Mouse (Mus musculus) left cerebral cortex, adult 9 months (tissue): ENCODE results near the gene Rassf5.

ENCODE experiments used
- DNase-seq, 2 experiments: peaks; one replicate each; pipeline ENCODE4 v3.0.0; 2022; ENCODE audit warnings: low spot score in 2 of 2

Rassf5 gene

DNA sequence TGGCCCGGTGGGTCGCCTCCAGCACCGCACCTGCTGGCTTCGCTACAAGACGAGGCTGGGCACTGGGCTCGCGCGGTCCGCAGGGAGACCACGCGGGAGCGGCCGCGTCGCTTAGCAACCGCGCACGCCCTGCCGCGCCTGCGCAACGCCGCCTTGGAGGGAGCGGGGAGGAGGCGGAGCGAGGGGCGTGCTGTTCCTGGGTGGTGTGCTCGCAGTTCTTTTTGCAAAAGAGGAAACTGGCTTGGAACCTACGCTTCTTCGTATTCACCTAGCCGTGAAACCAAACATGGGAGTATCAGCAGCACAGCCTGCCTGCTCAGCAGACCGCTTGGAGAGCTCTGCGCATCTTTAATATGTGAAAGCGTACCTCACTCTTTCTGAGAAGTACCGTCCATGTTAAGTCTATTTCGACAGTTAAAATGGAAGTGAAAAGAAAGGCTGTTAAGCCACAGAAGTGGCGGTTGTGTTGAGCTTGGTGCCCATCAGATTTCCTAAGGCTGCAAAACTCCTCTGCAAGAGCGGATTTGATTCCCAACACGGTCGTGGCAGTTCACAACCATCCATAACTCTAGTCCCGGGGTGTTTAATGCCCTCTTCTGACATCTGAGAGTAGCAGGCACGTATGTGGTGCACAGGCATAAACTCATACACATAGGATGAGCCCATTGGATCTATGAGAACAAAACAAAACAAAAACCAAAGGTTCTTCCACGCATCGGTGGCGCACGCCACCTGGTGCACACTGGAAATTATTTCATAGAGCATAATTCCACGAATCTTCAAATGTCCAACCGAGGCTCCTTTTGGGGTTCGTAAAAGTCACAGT, 106.7 kb downstream of the Rassf5 start, which contains the start of gene Dyrk3:
Gene Dyrk3 (minus strand): TSS at position 150 of the 826 bp plus-strand sequence.
- peak; percentile 69 to 86 for DNase-seq

- no peak for DNase-seq
Measured at GRCm38 (mm10) chr1:131137717-131138118, 107.3 kb downstream of the Rassf5 start.

GRCm38 (mm10) chr1:131137111-131137510, 107.9 kb downstream of the Rassf5 start:
- no peak for DNase-seq

- no peak for DNase-seq
Measured at GRCm38 (mm10) chr1:131135960-131136629, 109.0 kb downstream of the Rassf5 start.

DNA sequence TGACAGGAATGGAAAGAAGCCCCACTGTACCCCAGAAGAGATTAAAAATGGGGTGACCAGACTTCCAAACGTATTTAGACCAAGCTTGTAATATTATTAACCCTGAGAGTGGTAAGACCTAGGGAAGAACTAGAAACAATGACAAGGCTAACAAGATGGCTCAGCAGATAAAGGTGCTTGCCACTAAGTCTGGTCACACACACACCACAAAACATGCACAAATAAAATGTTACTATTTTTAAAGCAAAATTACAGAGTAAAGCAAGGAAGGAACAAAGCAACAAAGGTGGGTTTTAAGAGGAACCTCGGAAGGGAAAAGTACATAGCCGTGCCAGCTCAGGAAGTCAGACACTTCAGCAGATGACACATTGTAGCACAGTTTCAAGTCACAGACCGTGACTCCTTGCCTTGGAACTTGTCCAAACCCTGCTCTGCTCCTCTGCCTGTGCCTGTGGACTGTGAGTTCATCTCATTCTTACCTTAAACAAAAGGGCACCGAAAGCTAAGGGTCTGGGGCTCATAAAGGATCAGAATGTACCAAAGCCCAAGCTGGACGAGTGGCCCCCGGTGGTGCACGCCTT, 110.0 kb downstream of the Rassf5 start:
- DNase-seq, result no peak

DNA sequence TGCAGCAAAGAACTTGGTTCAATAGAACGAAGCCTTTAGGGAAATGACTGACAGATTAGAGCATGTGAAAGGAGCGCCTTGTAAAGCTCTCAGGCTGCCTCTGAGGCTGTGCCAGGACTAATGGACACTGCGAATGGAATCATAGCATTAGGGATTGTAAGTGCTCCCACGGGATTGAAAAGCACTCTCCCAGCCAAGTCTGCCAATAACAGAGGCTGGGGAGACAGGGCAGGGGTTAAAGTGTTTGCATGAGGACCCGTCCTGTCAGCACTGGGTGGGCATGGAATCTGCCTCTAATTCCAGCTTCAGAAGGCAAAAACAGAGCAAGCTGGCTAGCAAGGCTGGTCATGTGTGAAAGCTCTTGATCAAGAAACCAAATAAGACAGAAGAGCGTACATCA, 110.8 kb downstream of the Rassf5 start:
- DNase-seq, result no peak
